Mouse (Mus musculus) lung, postnatal 0 days (tissue): ENCODE measurements at regions not wholly inside any gene's neighbourhood (a gene's known extent, or its start where the extent isn't known, plus 50 kb on each side); places are given as distances from the start of the nearest gene placed in this dataset.

ENCODE experiments used
- CTCF ChIP-seq: IDR thresholded peaks from 2 replicates; pipeline ENCODE4 v1.5.1; 2016; ENCODE audit warnings: antibody characterized with exemption, mild to moderate bottlenecking
- EP300 ChIP-seq: IDR thresholded peaks from 2 replicates; pipeline ENCODE4 v1.6.1; 2016; ENCODE audit warnings: antibody characterized with exemption, mild to moderate bottlenecking, control low read depth

DNA sequence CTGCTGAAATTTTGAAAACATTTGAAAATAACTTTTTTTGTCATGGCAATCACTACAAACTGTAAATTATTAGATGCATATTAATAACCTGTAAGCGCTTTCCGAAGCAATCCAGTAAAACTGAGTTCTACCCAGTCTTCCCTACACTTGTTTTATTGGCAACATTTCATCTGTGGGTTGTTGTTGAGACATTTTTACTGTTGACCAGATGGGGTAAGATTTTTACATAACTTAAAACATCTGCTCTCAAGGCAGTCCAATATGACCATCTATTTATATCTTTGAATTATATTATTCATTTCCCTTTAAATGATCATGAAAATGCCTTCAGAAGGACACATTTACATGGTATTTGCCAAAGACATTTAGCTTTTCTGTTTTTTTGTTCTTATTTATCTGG lies 520.5 kb downstream of the Olfm4 start:
- TF ChIP-seq CTCF (no peak), EP300 (no peak)
